Mouse (Mus musculus): ENCODE results near the gene Lrba.

- no peak for TF ChIP-seq POLR2A (IDR thresholded peaks at IDR 0.05; ENCODE audit: insufficient read length, low read depth)
- no peak for TF ChIP-seq TCF12 (IDR thresholded peaks at IDR 0.05; ENCODE audit: insufficient read depth, poor library complexity, severe bottlenecking)
Observed at GRCm38 (mm10) chr3:86181107-86181506, 43.4 kb upstream of the Lrba start.
